Mouse (Mus musculus): Measurements from ENCODE around the gene Acp4. TPM values are rescaled to one million over a fixed set of nuclear protein-coding genes. Genes with fewer than 3 reads are reported as not detected.

Gene Acp4
- polyA plus RNA-seq, 1 experiment from 2014 or later = not detected

DNA sequence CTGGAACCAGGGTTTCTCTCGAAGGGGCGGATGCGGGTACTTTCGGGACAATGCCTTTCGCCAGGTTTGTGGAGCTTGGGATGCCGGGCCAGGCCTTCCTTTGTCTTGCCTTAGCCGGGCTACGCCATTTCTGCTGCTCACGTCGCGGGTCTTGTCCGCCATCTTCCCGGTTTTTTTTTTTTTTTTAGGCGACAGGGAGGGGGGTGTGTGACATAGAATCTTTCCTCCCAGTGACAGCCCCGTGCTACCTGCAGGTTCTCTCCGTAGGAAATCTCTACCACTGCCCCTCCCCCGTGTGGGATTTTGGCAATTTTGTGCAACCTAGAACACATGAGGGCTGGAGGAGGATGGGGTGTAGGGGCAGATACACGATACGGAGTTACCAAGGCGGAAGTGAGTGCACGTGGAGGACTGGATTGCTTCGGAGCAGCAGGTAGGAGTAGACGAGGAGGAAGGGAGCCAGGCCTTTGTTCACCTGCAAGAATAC lies 10.2 kb downstream of the Acp4 start:
- Histone ChIP-seq H3K4me2 (ENCODE audit: low read length) (peak overlapping the region; percentile 92), H3K36me3 (ENCODE audit: control insufficient read depth, insufficient read depth, low read length) (peaks cover 39% of the 10 kb centered on the region), H3K9ac (ENCODE audit: low read length) (peak overlapping the region; percentile 97), H3K27ac (replicated peaks in 1 of 2; ENCODE audit: control insufficient read depth in 1 of 2, insufficient read depth in 1 of 2, low read depth in 2 of 2, low read length in 2 of 2) (peak overlapping the region; percentile 86 to 88), H3K9me3 (ENCODE audit: control insufficient read depth, low read length) (no peaks in the 10 kb centered on the region), H3K4me1 (ENCODE audit: control insufficient read depth in 2 of 2, insufficient read depth in 2 of 2, low read length in 2 of 2) (peaks cover 3 to 16% of the 10 kb centered on the region in 2 experiments; a peak in 3 of 4 replicates), H3K27me3 (ENCODE audit: control insufficient read depth, insufficient read depth, low read length) (no peaks in the 10 kb centered on the region), H3K4me3 (ENCODE audit: control insufficient read depth in 1 of 2, insufficient read depth in 1 of 2, low read depth in 1 of 2, low read length in 2 of 2) (peak overlapping the region; percentile 84 to 97)
- ATAC-seq (ENCODE audit: insufficient number of reproducible peaks, insufficient read depth, low FRiP score, low read depth) = no peak
- WGBS = under 1% methylated on average over 23 of the region's 23 CpGs

DNA sequence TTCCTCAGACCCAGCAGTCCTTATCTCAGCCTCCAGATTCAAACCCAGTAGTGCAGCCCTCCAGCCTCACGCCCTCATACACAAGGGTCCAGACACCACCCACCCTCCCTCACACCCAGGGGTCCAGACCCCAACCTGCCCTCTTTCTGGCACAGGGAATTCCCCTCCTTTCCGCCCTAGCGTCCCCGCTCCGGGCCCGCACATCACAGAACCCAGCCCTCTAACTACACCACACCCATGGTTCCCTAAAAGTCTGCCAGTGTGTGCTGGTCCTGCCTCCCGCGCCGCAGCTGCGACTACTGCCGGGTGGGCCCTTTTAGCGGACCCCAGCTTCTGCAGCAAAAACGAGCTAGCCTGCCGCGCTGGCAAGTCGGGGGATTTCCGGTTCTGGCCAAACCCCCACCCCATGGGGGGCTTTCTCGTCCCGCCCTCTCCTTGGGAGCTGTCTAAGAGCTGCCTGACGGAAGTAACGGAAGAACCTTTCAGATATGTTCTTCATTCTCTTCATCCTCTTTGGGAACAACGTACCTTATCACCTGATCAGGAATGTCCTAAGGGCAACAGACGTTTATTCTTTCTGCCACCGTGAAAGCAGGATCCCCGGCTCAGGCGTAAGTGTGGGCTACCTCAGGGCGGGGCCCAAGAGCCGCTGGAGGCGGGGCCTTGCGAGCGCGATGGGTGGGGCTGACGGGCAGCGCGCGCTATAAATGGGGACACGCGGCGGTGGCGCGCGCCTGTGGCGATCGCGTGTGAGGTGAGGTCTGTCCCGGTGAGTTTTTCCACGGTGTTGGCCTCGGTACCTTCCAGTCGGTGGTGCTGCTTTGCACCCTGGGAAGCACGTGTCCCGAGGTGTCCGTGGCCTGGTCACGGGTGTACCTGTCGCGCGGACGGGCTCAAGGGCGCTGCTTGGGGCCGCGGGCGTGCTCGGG lies 10.9 kb downstream of the Acp4 start, which contains the start of the genes 1700028J19Rik and 2410002F23Rik:
1700028J19Rik (minus strand) TSS at position 641 of the 929 bp plus-strand sequence.
2410002F23Rik (plus strand) TSS at position 668 of the 929 bp plus-strand sequence.
- Histone ChIP-seq H3K27me3 (ENCODE audit: control insufficient read depth, insufficient read depth, low read length) (no peaks in the 10 kb centered on the region), H3K4me2 (ENCODE audit: low read length) (peak within 1 kb of the TSS; percentile 92), H3K9me3 (ENCODE audit: control insufficient read depth, low read length) (no peaks in the 10 kb centered on the region), H3K4me3 (ENCODE audit: control insufficient read depth in 1 of 2, insufficient read depth in 1 of 2, low read depth in 1 of 2, low read length in 2 of 2) (peak within 1 kb of the TSS; percentile 84 to 97), H3K4me1 (ENCODE audit: control insufficient read depth in 2 of 2, insufficient read depth in 2 of 2, low read length in 2 of 2) (peaks cover 3 to 16% of the 10 kb centered on the region in 2 experiments; a peak in 3 of 4 replicates), H3K27ac (replicated peaks in 1 of 2; ENCODE audit: control insufficient read depth in 1 of 2, insufficient read depth in 1 of 2, low read depth in 2 of 2, low read length in 2 of 2) (peak within 1 kb of the TSS; percentile 86 to 88), H3K9ac (ENCODE audit: low read length) (peak within 1 kb of the TSS; percentile 97), H3K36me3 (ENCODE audit: control insufficient read depth, insufficient read depth, low read length) (peaks cover 34% of the 10 kb centered on the region)
- peak; percentile 86 for ATAC-seq (ENCODE audit: insufficient number of reproducible peaks, insufficient read depth, low FRiP score, low read depth)
- WGBS = under 1% methylated on average over 62 of the region's 62 CpGs

DNA sequence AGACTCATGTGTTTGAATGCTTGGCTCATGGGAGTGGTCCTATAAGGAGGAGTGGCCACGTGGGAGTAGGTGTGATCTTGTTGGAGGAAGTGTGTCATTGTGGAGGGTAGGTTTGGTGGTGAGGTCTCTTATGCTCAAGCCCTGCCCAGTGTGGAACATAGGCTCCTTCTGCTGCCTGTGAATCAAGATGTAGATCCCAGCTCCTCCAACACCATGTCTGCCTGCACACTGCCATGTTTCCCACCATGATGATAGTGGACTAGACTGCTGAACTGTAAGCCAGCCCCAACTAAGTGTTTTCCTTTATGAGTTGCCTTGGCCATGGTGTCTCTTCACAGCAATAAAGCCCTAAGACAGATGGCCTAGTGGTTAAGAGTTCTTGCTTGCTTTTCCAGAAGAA lies 13.1 kb downstream of the Acp4 start:
- Histone ChIP-seq H3K27ac (replicated peaks in 1 of 2; ENCODE audit: control insufficient read depth in 1 of 2, insufficient read depth in 1 of 2, low read depth in 2 of 2, low read length in 2 of 2) (no peak overlapping the region), H3K27me3 (ENCODE audit: control insufficient read depth, insufficient read depth, low read length) (no peaks in the 10 kb centered on the region), H3K4me1 (ENCODE audit: control insufficient read depth in 2 of 2, insufficient read depth in 2 of 2, low read length in 2 of 2) (peaks cover 3 to 16% of the 10 kb centered on the region in 2 experiments; a peak in 3 of 4 replicates), H3K4me3 (ENCODE audit: control insufficient read depth in 1 of 2, insufficient read depth in 1 of 2, low read depth in 1 of 2, low read length in 2 of 2) (no peak overlapping the region), H3K9me3 (ENCODE audit: control insufficient read depth, low read length) (no peaks in the 10 kb centered on the region), H3K36me3 (ENCODE audit: control insufficient read depth, insufficient read depth, low read length) (peaks cover 14% of the 10 kb centered on the region), H3K9ac (ENCODE audit: low read length) (no peak overlapping the region), H3K4me2 (ENCODE audit: low read length) (no peak overlapping the region)
- ATAC-seq (ENCODE audit: insufficient number of reproducible peaks, insufficient read depth, low FRiP score, low read depth) = no peak
- 63% methylated on average over 1 of the region's 1 CpGs for WGBS

DNA sequence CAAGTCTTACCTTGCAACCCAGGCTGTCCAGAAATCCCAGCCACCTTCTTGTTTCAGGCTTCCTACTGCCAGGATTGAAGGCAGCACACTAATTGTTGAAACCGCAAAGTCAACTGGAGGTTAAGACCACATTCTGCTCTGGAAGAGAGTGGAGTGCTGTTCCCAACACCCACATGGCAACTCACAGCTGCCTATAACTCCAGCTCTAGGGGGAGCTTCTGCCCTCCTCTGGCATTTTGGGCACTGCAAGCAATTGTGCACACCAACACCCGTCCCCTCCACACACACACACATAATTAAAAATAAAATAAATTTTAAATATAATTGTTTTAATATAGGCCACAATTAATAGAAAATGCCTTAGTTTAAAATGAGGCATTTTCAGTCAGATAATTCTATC lies 16.0 kb downstream of the Acp4 start:
- Histone ChIP-seq H3K27me3 (ENCODE audit: control insufficient read depth, insufficient read depth, low read length) (no peaks in the 10 kb centered on the region), H3K4me2 (ENCODE audit: low read length) (no peak overlapping the region), H3K9me3 (ENCODE audit: control insufficient read depth, low read length) (no peaks in the 10 kb centered on the region), H3K27ac (replicated peaks in 1 of 2; ENCODE audit: control insufficient read depth in 1 of 2, insufficient read depth in 1 of 2, low read depth in 2 of 2, low read length in 2 of 2) (no peak overlapping the region), H3K4me3 (ENCODE audit: control insufficient read depth in 1 of 2, insufficient read depth in 1 of 2, low read depth in 1 of 2, low read length in 2 of 2) (no peak overlapping the region), H3K4me1 (ENCODE audit: control insufficient read depth in 2 of 2, insufficient read depth in 2 of 2, low read length in 2 of 2) (peaks cover 3 to 6% of the 10 kb centered on the region in 2 experiments; a peak in 2 of 4 replicates), H3K36me3 (ENCODE audit: control insufficient read depth, insufficient read depth, low read length) (no peaks in the 10 kb centered on the region), H3K9ac (ENCODE audit: low read length) (no peak overlapping the region)
- WGBS = 70% methylated on average over 2 of the region's 2 CpGs
- no peak for ATAC-seq (ENCODE audit: insufficient number of reproducible peaks, insufficient read depth, low FRiP score, low read depth)

DNA sequence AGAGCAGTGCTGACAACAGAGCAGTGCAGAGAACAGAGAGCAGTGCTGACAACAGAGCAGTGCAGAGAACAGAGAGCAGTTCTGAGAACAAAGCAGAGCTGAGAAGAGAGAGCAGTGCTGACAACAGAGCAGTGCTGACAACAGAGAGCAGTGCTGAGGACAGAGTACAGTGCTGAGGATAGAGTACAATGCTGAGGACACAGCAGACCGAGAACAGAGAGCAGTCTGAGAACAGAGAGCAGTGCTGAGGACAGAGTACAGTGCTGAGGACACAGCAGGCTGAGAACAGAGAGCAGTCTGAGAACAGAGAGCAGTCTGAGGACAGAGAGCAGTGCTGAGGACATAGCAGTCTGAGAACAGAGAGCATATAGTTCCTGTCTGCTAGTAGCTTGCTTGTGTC lies 16.5 kb downstream of the Acp4 start:
- no peak for ATAC-seq (ENCODE audit: insufficient number of reproducible peaks, insufficient read depth, low FRiP score, low read depth)
- Histone ChIP-seq H3K27me3 (ENCODE audit: control insufficient read depth, insufficient read depth, low read length) (no peaks in the 10 kb centered on the region), H3K4me1 (ENCODE audit: control insufficient read depth in 2 of 2, insufficient read depth in 2 of 2, low read length in 2 of 2) (peaks cover 3 to 6% of the 10 kb centered on the region in 2 experiments; a peak in 2 of 4 replicates), H3K9me3 (ENCODE audit: control insufficient read depth, low read length) (no peaks in the 10 kb centered on the region), H3K4me2 (ENCODE audit: low read length) (no peak overlapping the region), H3K27ac (replicated peaks in 1 of 2; ENCODE audit: control insufficient read depth in 1 of 2, insufficient read depth in 1 of 2, low read depth in 2 of 2, low read length in 2 of 2) (no peak overlapping the region), H3K9ac (ENCODE audit: low read length) (no peak overlapping the region), H3K36me3 (ENCODE audit: control insufficient read depth, insufficient read depth, low read length) (no peaks in the 10 kb centered on the region), H3K4me3 (ENCODE audit: control insufficient read depth in 1 of 2, insufficient read depth in 1 of 2, low read depth in 1 of 2, low read length in 2 of 2) (no peak overlapping the region)
- 45% methylated on average over 1 of the region's 1 CpGs for WGBS

DNA sequence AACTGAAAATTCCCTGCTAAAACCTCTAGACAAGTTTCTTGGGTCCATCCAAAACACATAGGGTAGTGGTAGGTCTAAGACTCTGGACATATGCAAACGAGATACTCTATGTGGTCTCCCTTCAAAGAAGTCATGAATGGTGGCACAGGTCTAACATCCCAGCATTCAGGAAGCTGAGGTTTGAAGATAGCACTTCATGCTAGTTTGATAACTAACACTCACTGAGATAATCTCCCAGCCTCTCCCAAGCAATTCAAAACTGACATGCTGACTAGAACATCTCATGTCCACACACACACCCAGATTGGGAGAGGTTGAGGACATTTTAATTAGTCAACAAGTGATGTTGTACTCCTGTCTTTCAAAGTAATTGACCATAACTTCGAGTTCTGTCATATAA lies 17.3 kb downstream of the Acp4 start:
- 62% methylated on average over 2 of the region's 2 CpGs for WGBS
- Histone ChIP-seq H3K9ac (ENCODE audit: low read length) (no peak overlapping the region), H3K4me3 (ENCODE audit: control insufficient read depth in 1 of 2, insufficient read depth in 1 of 2, low read depth in 1 of 2, low read length in 2 of 2) (no peak overlapping the region), H3K4me2 (ENCODE audit: low read length) (no peak overlapping the region), H3K36me3 (ENCODE audit: control insufficient read depth, insufficient read depth, low read length) (no peaks in the 10 kb centered on the region), H3K27me3 (ENCODE audit: control insufficient read depth, insufficient read depth, low read length) (no peaks in the 10 kb centered on the region), H3K9me3 (ENCODE audit: control insufficient read depth, low read length) (no peaks in the 10 kb centered on the region), H3K27ac (replicated peaks in 1 of 2; ENCODE audit: control insufficient read depth in 1 of 2, insufficient read depth in 1 of 2, low read depth in 2 of 2, low read length in 2 of 2) (no peak overlapping the region), H3K4me1 (ENCODE audit: control insufficient read depth in 2 of 2, insufficient read depth in 2 of 2, low read length in 2 of 2) (no peaks in the 10 kb centered on the region)
- ATAC-seq (ENCODE audit: insufficient number of reproducible peaks, insufficient read depth, low FRiP score, low read depth) = no peak

DNA sequence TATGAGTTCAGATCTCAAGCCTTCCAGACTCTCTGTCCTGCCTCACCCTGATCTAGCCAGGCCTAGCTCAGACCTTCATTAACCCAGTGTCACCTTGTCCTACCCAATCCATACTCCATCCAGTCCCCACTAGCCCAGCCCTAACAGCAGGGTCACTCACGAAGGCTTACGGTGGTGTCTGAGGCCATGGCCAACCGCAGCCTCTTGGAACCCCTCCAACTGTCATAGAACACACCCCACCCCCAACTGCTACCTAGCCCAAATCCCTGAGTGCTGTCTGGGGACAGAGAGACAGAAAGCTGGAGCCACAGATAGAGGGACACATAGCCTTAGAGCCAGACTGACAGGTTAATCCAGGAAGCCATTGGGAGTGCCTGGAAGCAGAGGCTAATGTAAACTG lies 21.3 kb downstream of the Acp4 start, which contains the start of gene Gm36864:
Gm36864 (plus strand) TSS at position 269 of the 400 bp plus-strand sequence.
- Histone ChIP-seq H3K4me3 (ENCODE audit: control insufficient read depth in 1 of 2, insufficient read depth in 1 of 2, low read depth in 1 of 2, low read length in 2 of 2) (no peak within 1 kb of the TSS), H3K4me1 (ENCODE audit: control insufficient read depth in 2 of 2, insufficient read depth in 2 of 2, low read length in 2 of 2) (no peaks in the 10 kb centered on the region), H3K4me2 (ENCODE audit: low read length) (no peak within 1 kb of the TSS), H3K9me3 (ENCODE audit: control insufficient read depth, low read length) (no peaks in the 10 kb centered on the region), H3K27me3 (ENCODE audit: control insufficient read depth, insufficient read depth, low read length) (no peaks in the 10 kb centered on the region), H3K27ac (replicated peaks in 1 of 2; ENCODE audit: control insufficient read depth in 1 of 2, insufficient read depth in 1 of 2, low read depth in 2 of 2, low read length in 2 of 2) (no peak within 1 kb of the TSS), H3K36me3 (ENCODE audit: control insufficient read depth, insufficient read depth, low read length) (no peaks in the 10 kb centered on the region), H3K9ac (ENCODE audit: low read length) (no peak within 1 kb of the TSS)
- ATAC-seq (ENCODE audit: insufficient number of reproducible peaks, insufficient read depth, low FRiP score, low read depth) = no peak
- 65% methylated on average over 3 of the region's 3 CpGs for WGBS

All from heart, embryonic 14.5 days (tissue).